13 mouse cellular contexts compared by ENCODE assay signal in the genomic region with DNA sequence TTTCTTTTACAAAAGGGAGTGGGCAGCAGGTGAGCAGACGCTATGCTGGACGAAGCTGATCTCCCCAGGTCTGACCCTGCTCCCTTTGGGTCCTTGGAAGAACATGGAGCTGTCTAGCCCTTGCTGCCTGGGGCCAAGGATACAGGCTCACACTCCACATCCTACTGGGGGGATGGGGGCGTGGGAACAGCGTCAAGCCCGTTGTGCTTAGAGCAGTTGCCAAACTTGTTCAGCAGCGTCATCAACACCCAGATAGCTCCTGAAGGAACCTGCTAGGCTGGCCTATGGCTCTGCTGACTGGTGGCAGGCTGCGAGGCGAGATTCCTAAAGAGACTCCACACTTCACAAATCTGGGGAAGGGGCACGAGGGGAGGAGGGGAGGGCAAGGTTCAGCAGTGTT. TPM values are rescaled to one million over a fixed set of nuclear protein-coding genes. Genes with fewer than 3 reads are reported as not detected.
DNase-seq lines count a peak whose midpoint lies in the region; ATAC-seq and TF ChIP-seq lines count a peak whose summit lies in the region.
"Had no signal": no experiment of that assay in that cellular context is flagged by ENCODE, and none has a peak within 500 bp of the region (broad histone marks: within the 10 kb centered on the region; RNA-seq: fewer than 3 reads in every experiment).

No protein-coding gene starts in this region.

- H3K4me1 ChIP-seq in kidney, postnatal 0 days (replicated peaks; ENCODE audit: insufficient read depth, low read length): 0 out of 2 replicates have a peak, but pooled peaks cover 4% of the 10 kb centered on the region
- peaks cover 88% of the 10 kb centered on the region for H3K4me1 ChIP-seq in E14TG2a.4 (replicated peaks; ENCODE audit: low read depth, low read length)
- peaks cover 6% of the 10 kb centered on the region for H3K4me1 ChIP-seq in lung, postnatal 0 days (ENCODE audit: insufficient read depth, low read depth, low read length)
- H3K4me1 ChIP-seq in midbrain, embryonic 10.5 days: peaks cover 13% of the 10 kb centered on the region
- H3K4me1 ChIP-seq: midbrain, embryonic 15.5 days had no signal

- H3K36me3 ChIP-seq in kidney, postnatal 0 days (ENCODE audit: insufficient read depth, low read length): peaks cover 25% of the 10 kb centered on the region
- H3K36me3 ChIP-seq in E14TG2a.4 (ENCODE audit: insufficient read depth, low read length): peaks cover 74% of the 10 kb centered on the region
- peaks cover 19% of the 10 kb centered on the region; the same call in 1 of the 2 replicates for H3K36me3 ChIP-seq in lung, postnatal 0 days (ENCODE audit: insufficient read depth, low read length)
- peaks cover 59% of the 10 kb centered on the region for H3K36me3 ChIP-seq in midbrain, embryonic 10.5 days

- no peak overlapping the region for H3K4me3 ChIP-seq in kidney, postnatal 0 days (replicated peaks; ENCODE audit: low read depth, low read length)
- H3K4me3 ChIP-seq in E14TG2a.4 (replicated peaks; ENCODE audit: low read length): peak overlapping the region; percentile 63
- no peak overlapping the region for H3K4me3 ChIP-seq in lung, postnatal 0 days (ENCODE audit: low read depth, low read length)
- no peak overlapping the region for H3K4me3 ChIP-seq in midbrain, embryonic 10.5 days
- H3K4me3 ChIP-seq: midbrain, embryonic 15.5 days; neural tube, embryonic 13.5 days had no signal

- no peak overlapping the region for H3K9ac ChIP-seq in kidney, postnatal 0 days (ENCODE audit: low read depth, low read length)
- H3K9ac ChIP-seq in lung, postnatal 0 days (replicated peaks; ENCODE audit: low read depth): no peak overlapping the region
- H3K9ac ChIP-seq: midbrain, embryonic 15.5 days; neural tube, embryonic 13.5 days had no signal

- no peak for TF ChIP-seq CTCF in kidney, postnatal 0 days (IDR thresholded peaks at IDR 0.05; ENCODE audit: low read depth)
- TF ChIP-seq CTCF in E14TG2a.4 (conservative IDR thresholded peaks at IDR 0.05; ENCODE audit: low read length): no peak
- TF ChIP-seq CTCF in lung, postnatal 0 days (IDR thresholded peaks at IDR 0.05): no peak

- no peak for DNase-seq in kidney, postnatal 0 days (ENCODE audit: low spot score)
- DNase-seq in kidney, adult 11 months: no peak
- DNase-seq in R1 (ENCODE audit: low read depth, low spot score): peak; percentile 63
- DNase-seq in lung, postnatal 0 days (ENCODE audit: low spot score): peak; percentile 77
- DNase-seq in cerebellum, adult 11 months: no peak
- DNase-seq in midbrain, embryonic 10.5 days (ENCODE audit: low spot score): no peak
- DNase-seq: adrenal gland, postnatal 14 days; heart, adult 11 months; heart, postnatal 14 days; spleen, adult 18-20 months had no signal

- no peaks in the 10 kb centered on the region for H3K9me3 ChIP-seq in kidney, postnatal 0 days (replicated peaks; ENCODE audit: low read length)
- H3K9me3 ChIP-seq in E14TG2a.4 (ENCODE audit: low read length): no peaks in the 10 kb centered on the region
- H3K9me3 ChIP-seq in lung, postnatal 0 days (ENCODE audit: low read length): no peaks in the 10 kb centered on the region
- no peaks in the 10 kb centered on the region for H3K9me3 ChIP-seq in midbrain, embryonic 10.5 days (replicated peaks)
- H3K9me3 ChIP-seq: midbrain, embryonic 15.5 days; neural tube, embryonic 13.5 days had no signal

- no peak for TF ChIP-seq EP300 in lung, postnatal 0 days (IDR thresholded peaks at IDR 0.05)

- peak; percentile 22; the same call in 1 of the 2 replicates for ATAC-seq in kidney, postnatal 0 days (replicated peaks; ENCODE audit: low FRiP score, low read depth)
- peak; percentile 54 for ATAC-seq in lung, postnatal 0 days
- ATAC-seq: midbrain, embryonic 15.5 days had no signal

- H3K27me3 ChIP-seq in kidney, postnatal 0 days (ENCODE audit: insufficient read depth, low read length): peaks cover 1% of the 10 kb centered on the region; the same call in 1 of the 2 replicates
- H3K27me3 ChIP-seq in E14TG2a.4 (ENCODE audit: insufficient read depth, low read length): peaks cover 2% of the 10 kb centered on the region; the same call in 1 of the 2 replicates
- H3K27me3 ChIP-seq in lung, postnatal 0 days (replicated peaks; ENCODE audit: insufficient read depth, low read length): no peaks in the 10 kb centered on the region
- peaks cover 39% of the 10 kb centered on the region for H3K27me3 ChIP-seq in midbrain, embryonic 10.5 days (ENCODE audit: low read depth, poor library complexity, severe bottlenecking)

- no peak overlapping the region; the same call in 1 of the 2 replicates for H3K27ac ChIP-seq in kidney, postnatal 0 days
- H3K27ac ChIP-seq in lung, postnatal 0 days (ENCODE audit: low read length): peak overlapping the region; percentile 51; the same call in 1 of the 2 replicates
- no peak overlapping the region for H3K27ac ChIP-seq in midbrain, embryonic 10.5 days (replicated peaks)
- H3K27ac ChIP-seq: midbrain, embryonic 15.5 days; neural tube, embryonic 13.5 days had no signal

- H3K4me2 ChIP-seq in kidney, postnatal 0 days (ENCODE audit: low read length): no peak overlapping the region
- H3K4me2 ChIP-seq in lung, postnatal 0 days (replicated peaks; ENCODE audit: low read depth, low read length): 0 out of 2 replicates have a peak overlapping the region, but pooled peaks have one; percentile 8
- H3K4me2 ChIP-seq: midbrain, embryonic 15.5 days; neural tube, embryonic 13.5 days had no signal

- WGBS in kidney, postnatal 0 days: 66% methylated on average over 9 of the region's 9 CpGs
- 50% methylated on average over 9 of the region's 9 CpGs for WGBS in lung, postnatal 0 days
- WGBS in midbrain, embryonic 10.5 days: 62% methylated on average over 9 of the region's 9 CpGs

RNA-seq across cellular contexts. Expression of gene Sfn, which starts 3.4 kb away (rescaled TPM):
- 20.5 and 21.3 TPM in 2 replicates for polyA plus RNA-seq in kidney, postnatal 0 days (2015; fragmentation: Nextera tagmentation; extraction: Ambion mirVana)
- polyA plus RNA-seq in lung, postnatal 0 days (2015; fragmentation: Nextera tagmentation; extraction: Ambion mirVana): 23.7 and 32.4 TPM in 2 replicates
- 7.8 and 9.9 TPM in 2 replicates for polyA plus RNA-seq in midbrain, embryonic 10.5 days (2016; fragmentation: Nextera tagmentation; extraction: Ambion mirVana)

RNA-seq across cellular contexts. Expression of gene Gpn2, which starts 21.2 kb away (rescaled TPM):
- 17.5 and 19.5 TPM in 2 replicates for polyA plus RNA-seq in kidney, postnatal 0 days (2015; fragmentation: Nextera tagmentation; extraction: Ambion mirVana)
- 15.8 and 17.6 TPM in 2 replicates for polyA plus RNA-seq in lung, postnatal 0 days (2015; fragmentation: Nextera tagmentation; extraction: Ambion mirVana)
- polyA plus RNA-seq in midbrain, embryonic 10.5 days (2016; fragmentation: Nextera tagmentation; extraction: Ambion mirVana): 27.9 and 28.7 TPM in 2 replicates

RNA-seq across cellular contexts. Expression of gene Gpatch3, which starts 30.8 kb away (rescaled TPM):
- polyA plus RNA-seq in kidney, postnatal 0 days (2015; fragmentation: Nextera tagmentation; extraction: Ambion mirVana): 7.4 and 8.2 TPM in 2 replicates
- polyA plus RNA-seq in lung, postnatal 0 days (2015; fragmentation: Nextera tagmentation; extraction: Ambion mirVana): 6.7 and 7.1 TPM in 2 replicates
- polyA plus RNA-seq in midbrain, embryonic 10.5 days (2016; fragmentation: Nextera tagmentation; extraction: Ambion mirVana): 8.9 and 10.9 TPM in 2 replicates

RNA-seq across cellular contexts. Expression of gene Zdhhc18, which starts 44.6 kb away (rescaled TPM):
- polyA plus RNA-seq in kidney, postnatal 0 days (2015; fragmentation: Nextera tagmentation; extraction: Ambion mirVana): 3.7 and 7.1 TPM in 2 replicates
- 5.8 and 9.4 TPM in 2 replicates for polyA plus RNA-seq in lung, postnatal 0 days (2015; fragmentation: Nextera tagmentation; extraction: Ambion mirVana)
- polyA plus RNA-seq in midbrain, embryonic 10.5 days (2016; fragmentation: Nextera tagmentation; extraction: Ambion mirVana): 3.0 and 3.1 TPM in 2 replicates

RNA-seq across cellular contexts. Expression of gene Nr0b2, which starts 52.2 kb away (rescaled TPM):
- 0.75 and 0.83 TPM in 2 replicates for polyA plus RNA-seq in kidney, postnatal 0 days (2015; fragmentation: Nextera tagmentation; extraction: Ambion mirVana)
- polyA plus RNA-seq in lung, postnatal 0 days (2015; fragmentation: Nextera tagmentation; extraction: Ambion mirVana): 0.37 and 0.39 TPM in 2 replicates
- polyA plus RNA-seq in midbrain, embryonic 10.5 days (2016; fragmentation: Nextera tagmentation; extraction: Ambion mirVana): 0.17 TPM in 1 of 2 replicates, not detected in the other
- polyA plus RNA-seq: midbrain, embryonic 15.5 days; neural tube, embryonic 13.5 days had no signal

Comparison
In these comparisons a context has a peak if more than half of its experiments do, and no peak if none do; other contexts are left out.
1. DNase-seq: peak in R1 (single experiment) and lung, postnatal 0 days (single experiment); none in kidney, postnatal 0 days (single experiment), kidney, adult 11 months (single experiment), cerebellum, adult 11 months (single experiment) and midbrain, embryonic 10.5 days (single experiment).